Mouse (Mus musculus) liver, embryonic 16.5 days (tissue): Measurements from ENCODE around the gene Dock2. TPM values are rescaled to one million over a fixed set of nuclear protein-coding genes. Genes with fewer than 3 reads are reported as not detected.

ENCODE experiments used
- ATAC-seq: fragments of 200-750 bp; cut with Nextera tagmentation; 2 replicates; pipeline ENCODE4 v1.8.0; 2017; ENCODE audit warnings: low read depth, mild to moderate bottlenecking, moderate number of reproducible peaks, moderate library complexity
- H3K27ac ChIP-seq: fragments of 300-500 bp; sonication (generic); 2 replicates; pipeline ENCODE4 v1.5.1; 2014; ENCODE audit warnings: mild to moderate bottlenecking, low read length
- H3K27me3 ChIP-seq: fragments of 300-500 bp; sonication (generic); 2 replicates; pipeline ENCODE4 v1.6.1; 2014; ENCODE audit warnings: low read depth, low read length, mixed read lengths; ENCODE audit not compliant: control insufficient read depth, insufficient read depth
- H3K36me3 ChIP-seq: fragments of 300-500 bp; sonication (generic); 2 replicates; pipeline ENCODE4 v1.6.1; 2014; ENCODE audit warnings: mild to moderate bottlenecking; ENCODE audit not compliant: control insufficient read depth, insufficient read depth
- H3K4me1 ChIP-seq: fragments of 300-500 bp; sonication (generic); 2 replicates; pipeline ENCODE4 v1.6.1; 2014; ENCODE audit warnings: low read depth, low read length, mixed read lengths; ENCODE audit not compliant: control insufficient read depth
- H3K4me2 ChIP-seq: fragments of 300-500 bp; sonication (generic); 2 replicates; pipeline ENCODE4 v1.6.1; 2014; ENCODE audit warnings: low read depth, low read length, mixed read lengths
- H3K4me3 ChIP-seq: fragments of 300-500 bp; sonication (generic); 2 replicates; pipeline ENCODE4 v1.5.1; 2014; ENCODE audit warnings: low read depth, mild to moderate bottlenecking, low read length
- H3K9ac ChIP-seq: fragments of 300-500 bp; sonication (generic); 2 replicates; pipeline ENCODE4 v1.6.1; 2014; ENCODE audit warnings: low read depth, low read length
- H3K9me3 ChIP-seq: fragments of 300-500 bp; sonication (generic); replicated peaks from 2 replicates; pipeline ENCODE4 v1.6.1; 2016; ENCODE audit warnings: low read length; ENCODE audit not compliant: control insufficient read depth
- WGBS: fragments of 180-500 bp; shearing (Covaris S2); extraction: QIAGEN DNeasy Blood & Tissue Kit; methylation state at CpG from one replicate; pipeline ENCODE4 v1.1.7; 2014; ENCODE audit not compliant: insufficient replicate concordance; 5-methylcytosine and 5-hydroxymethylcytosine counted together
- polyA plus RNA-seq: library from polyadenylated mRNA; unstranded; fragments of >200 nt; fragmentation: Nextera tagmentation; extraction: Ambion mirVana; gene quantifications from 2 replicates; pipeline ENCODE4 v1.2.1, GENCODE M21; 2015

The Dock2 gene
- polyA plus RNA-seq, 1 experiment from 2014 or later = 5.3 TPM

DNA sequence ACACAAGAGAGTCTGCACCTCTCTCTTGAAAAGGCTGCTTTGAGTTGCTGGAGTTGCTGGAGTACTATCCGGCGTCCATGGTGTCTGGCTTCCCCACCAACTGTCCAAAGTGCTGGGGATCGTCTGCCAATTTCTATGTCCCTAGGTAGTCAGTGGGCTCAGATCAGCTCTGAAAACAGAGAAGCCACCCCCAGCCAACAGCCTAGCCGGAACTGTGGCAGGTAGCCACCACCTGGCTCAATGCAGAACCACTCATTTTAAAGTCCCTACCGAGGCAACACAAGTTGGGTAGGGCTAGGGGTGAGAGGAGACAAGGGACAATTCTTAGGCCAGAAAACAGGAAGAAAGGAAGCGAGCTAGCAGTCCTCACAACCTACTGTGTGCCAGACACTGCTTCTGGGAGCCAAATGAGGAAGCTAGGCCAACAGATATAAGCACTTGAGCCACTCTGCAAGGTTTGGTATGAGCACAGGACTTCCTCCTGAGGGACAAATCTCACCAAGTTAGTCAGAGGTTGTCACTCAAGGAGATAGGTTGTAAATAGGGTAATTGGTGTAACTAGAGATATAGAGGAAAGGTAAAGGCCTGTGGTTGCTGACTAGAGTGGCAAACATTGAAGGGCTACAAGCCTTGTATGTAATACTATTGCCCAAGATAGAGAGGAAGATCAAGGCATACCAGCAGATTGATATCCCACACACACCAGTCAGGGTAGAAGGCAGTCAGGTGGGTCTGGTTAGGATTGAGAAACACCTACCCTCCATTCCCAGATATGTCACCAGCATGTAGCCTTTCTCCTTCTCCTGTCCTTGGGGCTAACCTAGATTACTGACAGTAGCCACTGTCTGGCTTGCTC, 394.2 kb downstream of the Dock2 start:
- Histone ChIP-seq H3K4me2 (no peak overlapping the region), H3K9me3 (no peaks in the 10 kb centered on the region), H3K4me3 (no peak overlapping the region), H3K27ac (no peak overlapping the region), H3K36me3 (no peaks in the 10 kb centered on the region), H3K4me1 (no peaks in the 10 kb centered on the region), H3K27me3 (no peaks in the 10 kb centered on the region), H3K9ac (no peak overlapping the region)
- WGBS = 48% methylated on average over 6 of the region's 6 CpGs
- ATAC-seq = no peak

DNA sequence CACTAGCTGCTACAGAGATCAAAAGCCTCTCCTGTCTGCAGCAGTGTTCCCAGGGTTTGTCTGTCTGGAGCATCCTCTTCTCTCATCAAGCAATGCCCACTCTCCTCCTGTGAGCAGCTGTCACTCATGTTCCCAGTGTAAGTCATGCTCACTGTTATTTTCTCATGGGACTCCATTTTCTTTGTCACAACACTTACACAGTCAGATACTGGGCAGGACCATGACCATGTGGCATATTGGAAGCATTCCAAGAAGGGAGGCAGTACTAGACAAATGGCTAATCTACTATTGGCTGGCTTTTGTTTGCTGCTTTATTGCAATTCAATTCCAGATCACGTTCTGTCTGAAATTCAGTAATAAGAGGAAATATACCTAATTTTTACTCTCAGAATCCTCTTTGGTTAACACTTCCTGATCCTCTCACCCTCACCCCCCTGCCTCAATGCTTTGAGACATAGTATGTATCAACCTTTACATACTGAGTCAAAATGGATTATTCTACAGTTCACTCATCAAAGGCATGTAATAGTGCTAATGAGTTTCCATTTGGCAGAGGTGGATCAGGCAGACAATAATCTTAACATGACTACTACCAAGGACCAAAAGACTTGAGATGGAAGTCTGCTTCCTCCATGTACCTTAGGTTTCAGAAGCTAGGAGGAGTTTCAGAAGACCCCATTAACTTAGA, 398.5 kb downstream of the Dock2 start:
- WGBS = 50% methylated on average over 1 of the region's 1 CpGs
- Histone ChIP-seq H3K4me3 (no peak overlapping the region), H3K4me1 (no peaks in the 10 kb centered on the region), H3K36me3 (no peaks in the 10 kb centered on the region), H3K4me2 (no peak overlapping the region), H3K27ac (no peak overlapping the region), H3K27me3 (no peaks in the 10 kb centered on the region), H3K9me3 (no peaks in the 10 kb centered on the region), H3K9ac (no peak overlapping the region)
- no peak for ATAC-seq

DNA sequence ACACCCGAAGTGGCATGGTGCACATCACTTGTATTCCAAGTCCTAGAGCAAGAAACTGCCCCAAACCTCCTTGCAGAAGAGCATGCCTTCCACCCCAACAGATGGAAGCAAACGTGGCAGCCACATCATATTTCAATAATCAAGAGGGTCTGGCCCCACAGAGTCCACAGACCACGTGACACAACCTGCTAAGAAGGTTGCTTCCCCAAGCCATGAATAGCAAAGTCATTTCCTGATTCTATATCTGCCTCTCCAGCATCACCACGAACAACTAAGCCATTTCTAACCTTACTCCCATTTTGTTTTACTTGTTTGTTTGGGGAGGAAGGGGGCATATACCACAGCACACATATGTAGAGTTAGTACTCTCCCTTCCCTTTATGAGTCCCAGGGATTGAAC, 399.5 kb downstream of the Dock2 start:
- H3K4me3 ChIP-seq = no peak overlapping the region
- H3K9me3 ChIP-seq = no peaks in the 10 kb centered on the region
- no peak overlapping the region for H3K9ac ChIP-seq
- H3K36me3 ChIP-seq = no peaks in the 10 kb centered on the region
- no peak overlapping the region for H3K27ac ChIP-seq
- no peaks in the 10 kb centered on the region for H3K4me1 ChIP-seq
- H3K4me2 ChIP-seq = no peak overlapping the region
- H3K27me3 ChIP-seq = no peaks in the 10 kb centered on the region
- ATAC-seq = no peak
- WGBS = 22% methylated on average over 4 of the region's 4 CpGs

- Histone ChIP-seq H3K27me3 (no peaks in the 10 kb centered on the region), H3K27ac (no peak overlapping the region), H3K4me3 (no peak overlapping the region), H3K4me1 (no peaks in the 10 kb centered on the region), H3K9ac (no peak overlapping the region), H3K36me3 (no peaks in the 10 kb centered on the region), H3K9me3 (no peaks in the 10 kb centered on the region), H3K4me2 (no peak overlapping the region)
- WGBS = 59% methylated on average over 3 of the region's 3 CpGs
- no peak for ATAC-seq
Measured at GRCm38 (mm10) chr11:34383501-34383900, 400.2 kb downstream of the Dock2 start.

DNA sequence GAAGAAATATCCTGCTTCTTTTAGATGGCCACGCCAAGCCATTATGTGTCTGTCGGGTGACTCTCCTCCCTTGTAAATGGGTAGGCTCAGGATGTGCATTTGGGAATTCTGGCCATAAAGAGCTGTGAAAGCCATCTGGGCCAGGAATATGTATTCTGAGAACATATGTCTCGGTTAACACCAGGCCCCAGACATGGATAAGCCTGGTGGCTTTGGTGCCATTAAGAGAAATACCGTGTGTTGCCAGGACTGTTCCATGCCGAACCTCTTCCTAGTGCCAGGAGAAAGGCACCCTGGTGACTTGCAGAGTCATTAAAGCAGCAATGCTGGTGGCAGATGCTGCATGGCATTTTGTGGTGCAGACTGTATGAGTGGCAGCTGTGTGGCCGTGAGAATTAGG, 406.0 kb downstream of the Dock2 start:
- ATAC-seq = no peak
- WGBS = 73% methylated on average over 6 of the region's 6 CpGs

DNA sequence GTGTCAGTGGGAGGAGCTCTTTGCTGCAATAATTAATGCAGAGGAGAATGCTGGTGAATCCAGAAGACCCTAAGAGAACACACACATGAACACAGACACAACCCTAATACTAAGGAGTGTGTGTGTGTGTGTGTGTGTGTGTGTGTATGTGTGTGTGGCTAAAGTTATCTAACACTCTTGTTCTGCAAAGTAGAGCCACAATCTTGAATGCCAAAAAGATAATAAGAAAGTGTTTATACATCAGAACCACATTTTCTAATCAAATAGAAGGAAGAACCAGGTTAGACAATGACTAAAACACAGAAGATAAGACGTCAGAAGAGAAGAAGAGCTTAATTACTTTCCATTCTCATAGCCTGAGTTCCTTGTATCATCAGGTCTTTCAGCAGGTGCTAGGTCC, 408.1 kb downstream of the Dock2 start:
- no peak for ATAC-seq
- Histone ChIP-seq H3K36me3 (no peaks in the 10 kb centered on the region), H3K9me3 (no peaks in the 10 kb centered on the region), H3K27ac (no peak overlapping the region), H3K4me3 (no peak overlapping the region), H3K27me3 (no peaks in the 10 kb centered on the region), H3K4me2 (no peak overlapping the region), H3K4me1 (no peaks in the 10 kb centered on the region), H3K9ac (no peak overlapping the region)
- WGBS = 21% methylated on average over 1 of the region's 1 CpGs

More for the DNA sequence above, 406.0 kb downstream of the Dock2 start:
- no peak overlapping the region for H3K4me2 ChIP-seq
- H3K4me1 ChIP-seq = no peaks in the 10 kb centered on the region
- no peaks in the 10 kb centered on the region for H3K36me3 ChIP-seq
- H3K27me3 ChIP-seq = no peaks in the 10 kb centered on the region
- no peak overlapping the region for H3K9ac ChIP-seq
- no peak overlapping the region for H3K27ac ChIP-seq
- H3K4me3 ChIP-seq = no peak overlapping the region
- no peaks in the 10 kb centered on the region for H3K9me3 ChIP-seq

GRCm38 (mm10) chr11:34372224-34372623, 411.5 kb downstream of the Dock2 start:
- no peaks in the 10 kb centered on the region for H3K9me3 ChIP-seq
- H3K9ac ChIP-seq = no peak overlapping the region
- no peak overlapping the region for H3K4me2 ChIP-seq
- no peak overlapping the region for H3K4me3 ChIP-seq
- no peaks in the 10 kb centered on the region for H3K36me3 ChIP-seq
- no peak for ATAC-seq
- 45% methylated on average over 4 of the region's 4 CpGs for WGBS
- no peaks in the 10 kb centered on the region for H3K4me1 ChIP-seq
- no peaks in the 10 kb centered on the region for H3K27me3 ChIP-seq
- H3K27ac ChIP-seq = no peak overlapping the region

GRCm38 (mm10) chr11:34356109-34356508, 427.6 kb downstream of the Dock2 start:
- H3K4me1 ChIP-seq = no peaks in the 10 kb centered on the region
- no peak for ATAC-seq
- no peak overlapping the region for H3K27ac ChIP-seq
- no peaks in the 10 kb centered on the region for H3K9me3 ChIP-seq
- H3K4me3 ChIP-seq = no peak overlapping the region
- H3K9ac ChIP-seq = no peak overlapping the region
- no peaks in the 10 kb centered on the region for H3K36me3 ChIP-seq
- 66% methylated on average over 2 of the region's 2 CpGs for WGBS
- H3K4me2 ChIP-seq = no peak overlapping the region
- H3K27me3 ChIP-seq = no peaks in the 10 kb centered on the region

- Histone ChIP-seq H3K4me3 (no peak overlapping the region), H3K9me3 (no peaks in the 10 kb centered on the region), H3K9ac (no peak overlapping the region), H3K36me3 (no peaks in the 10 kb centered on the region), H3K4me1 (no peaks in the 10 kb centered on the region), H3K27ac (no peak overlapping the region), H3K4me2 (no peak overlapping the region), H3K27me3 (no peaks in the 10 kb centered on the region)
- no peak for ATAC-seq
- WGBS = 75% methylated on average over 12 of the region's 12 CpGs
Measured at GRCm38 (mm10) chr11:34355406-34355805, 428.3 kb downstream of the Dock2 start.
